Mouse (Mus musculus) CH12.LX (cell line): Measurements from ENCODE around the gene Snx8. TPM values are rescaled to one million over a fixed set of nuclear protein-coding genes. Genes with fewer than 3 reads are reported as not detected.

ENCODE experiments used
- DNase-seq: peaks from one replicate; pipeline ENCODE4 v3.0.0-alpha.2; 2013; ENCODE audit errors: extremely low read depth
- H3K27ac ChIP-seq: 2 replicates; pipeline ENCODE4 v1.5.1; 2012; ENCODE audit warnings: low read depth, mild to moderate bottlenecking, control low read depth, moderate library complexity; ENCODE audit not compliant: insufficient read depth
- H3K27me3 ChIP-seq: replicated peaks from 2 replicates; pipeline ENCODE3; 2012; ENCODE audit warnings: inconsistent platforms
- H3K36me3 ChIP-seq, 2 experiments: replicated peaks in 1 of 2; 2 replicates each; pipeline versions ENCODE3 to v1.6.1; 2012; ENCODE audit warnings: inconsistent platforms in 1 of 2, low read length in 1 of 2, mild to moderate bottlenecking in 1 of 2, mixed read lengths in 1 of 2, moderate library complexity in 1 of 2; ENCODE audit not compliant: control insufficient read depth in 1 of 2, insufficient read depth in 1 of 2
- H3K4me1 ChIP-seq, 2 experiments: 2 replicates each; pipeline ENCODE4 v1.6.1; 2012; ENCODE audit warnings: inconsistent platforms in 1 of 2, moderate library complexity in 1 of 2; ENCODE audit not compliant: insufficient read depth in 2 of 2, control insufficient read depth in 1 of 2
- H3K4me2 ChIP-seq: 2 replicates; pipeline ENCODE4 v1.6.1; 2012; ENCODE audit warnings: low read depth, mild to moderate bottlenecking, control low read depth; ENCODE audit not compliant: poor library complexity, insufficient read depth, severe bottlenecking
- H3K4me3 ChIP-seq, 3 experiments: fragments of 150-350 bp in 1 of 3; sonication (generic) in 1 of 3; replicated peaks in 1 of 3; 2 replicates each; pipeline versions ENCODE3 to v1.5.1; 2011 to 2012; ENCODE audit warnings: low read depth in 2 of 3, low read length in 2 of 3, mild to moderate bottlenecking in 2 of 3, moderate library complexity in 2 of 3, control low read depth in 1 of 3, improper control_type of control experiment in 1 of 3, inconsistent platforms in 1 of 3, mixed read lengths in 1 of 3; ENCODE audit not compliant: poor library complexity in 1 of 3
- H3K79me2 ChIP-seq: replicated peaks from 2 replicates; pipeline ENCODE4 v1.6.1; 2012; ENCODE audit warnings: mild to moderate bottlenecking, moderate library complexity; ENCODE audit not compliant: control insufficient read depth, poor library complexity, insufficient read depth, severe bottlenecking; ENCODE audit errors: extremely low read depth
- H3K9ac ChIP-seq: 2 replicates; pipeline ENCODE4 v1.6.1; 2012; ENCODE audit warnings: low read depth, mild to moderate bottlenecking, control low read depth, moderate library complexity; ENCODE audit not compliant: insufficient read depth
- H3K9me3 ChIP-seq: replicated peaks from 2 replicates; pipeline ENCODE3; 2012; ENCODE audit warnings: low read length, inconsistent platforms, mixed read lengths
- BHLHE40 ChIP-seq: IDR thresholded peaks from 2 replicates; pipeline ENCODE4 v1.6.1; 2011; ENCODE audit warnings: mild to moderate bottlenecking, low read depth, low read length, improper control_type of control experiment
- CHD1 ChIP-seq: IDR thresholded peaks from 2 replicates; pipeline ENCODE4 v1.6.1; 2012; ENCODE audit warnings: low read depth, low read length, improper control_type of control experiment, inconsistent platforms
- ELF1 ChIP-seq: IDR thresholded peaks from 2 replicates; pipeline ENCODE4 v1.6.1; 2014; ENCODE audit warnings: low read depth, mild to moderate bottlenecking, inconsistent platforms, low read length, improper control_type of control experiment
- EP300 ChIP-seq: IDR thresholded peaks from 2 replicates; pipeline ENCODE4 v1.6.1; 2011; ENCODE audit warnings: low read length, improper control_type of control experiment
- ETS1 ChIP-seq: conservative IDR thresholded peaks from 2 replicates; pipeline ENCODE4 v1.6.1; 2012; ENCODE audit warnings: low read depth, mild to moderate bottlenecking, inconsistent platforms, low read length, improper control_type of control experiment, moderate library complexity
- HCFC1 ChIP-seq: IDR thresholded peaks from 2 replicates; pipeline ENCODE4 v1.6.1; 2012; ENCODE audit warnings: low read depth, mild to moderate bottlenecking, inconsistent platforms, low read length, improper control_type of control experiment
- IRF4 ChIP-seq: IDR thresholded peaks from 2 replicates; pipeline ENCODE4 v1.6.1; 2014; ENCODE audit warnings: low read depth, mild to moderate bottlenecking, inconsistent platforms, low read length, improper control_type of control experiment
- KAT2A ChIP-seq: IDR thresholded peaks from 2 replicates; pipeline ENCODE4 v1.6.1; 2012; ENCODE audit warnings: low read length, improper control_type of control experiment, inconsistent platforms; ENCODE audit not compliant: insufficient replicate concordance
- MAFK ChIP-seq: IDR thresholded peaks from 2 replicates; pipeline ENCODE4 v1.6.1; 2011; ENCODE audit warnings: low read length, improper control_type of control experiment; ENCODE audit not compliant: insufficient replicate concordance
- MEF2A ChIP-seq: IDR thresholded peaks from 2 replicates; pipeline ENCODE4 v1.6.1; 2014; ENCODE audit warnings: low read depth, mild to moderate bottlenecking, inconsistent platforms, low read length, improper control_type of control experiment, borderline replicate concordance
- MXI1 ChIP-seq: IDR thresholded peaks from 2 replicates; pipeline ENCODE4 v1.6.1; 2011; ENCODE audit warnings: mild to moderate bottlenecking, low read depth, low read length, improper control_type of control experiment
- NELFE ChIP-seq: IDR thresholded peaks from 2 replicates; pipeline ENCODE4 v1.6.1; 2011; ENCODE audit warnings: low read depth, low read length, improper control_type of control experiment
- POLR2A ChIP-seq: IDR thresholded peaks from 2 replicates; pipeline ENCODE4 v1.6.1; 2011; ENCODE audit warnings: low read depth, mild to moderate bottlenecking, improper control_type of control experiment, low read length
- POLR2AphosphoS2 ChIP-seq: IDR thresholded peaks from 2 replicates; pipeline ENCODE4 v1.6.1; 2011; ENCODE audit warnings: low read depth, low read length, improper control_type of control experiment
- SIN3A ChIP-seq: IDR thresholded peaks from 2 replicates; pipeline ENCODE4 v1.6.1; 2012; ENCODE audit warnings: low read length, improper control_type of control experiment, inconsistent platforms
- SMC3 ChIP-seq: IDR thresholded peaks from 2 replicates; pipeline ENCODE4 v1.6.1; 2011; ENCODE audit warnings: low read depth, low read length, improper control_type of control experiment
- TBP ChIP-seq: conservative IDR thresholded peaks from 2 replicates; pipeline ENCODE4 v1.6.1; 2011; ENCODE audit warnings: low read depth, low read length, improper control_type of control experiment
- UBTF ChIP-seq: IDR thresholded peaks from 2 replicates; pipeline ENCODE4 v1.6.1; 2012; ENCODE audit warnings: low read depth, mild to moderate bottlenecking, inconsistent platforms, low read length, improper control_type of control experiment, moderate library complexity
- ZKSCAN1 ChIP-seq: IDR thresholded peaks from 2 replicates; pipeline ENCODE4 v1.6.1; 2012; ENCODE audit warnings: low read depth, inconsistent platforms, low read length, improper control_type of control experiment, borderline replicate concordance
- dilution Hi-C: fragments of 300-500 bp; cut with MboI; formaldehyde crosslinking; loops from 2 replicates; pipeline ENCODE4 v1.14.3; 2020; ENCODE audit warnings: low sequenced_read_pairs; ENCODE audit not compliant: extremely low pct_unique_long_range_greater_than_20kb, extremely low pct_ligation_motif_present
- in situ Hi-C: fragments of 300-500 bp; cut with MboI; formaldehyde crosslinking; loops from 3 replicates; pipeline ENCODE4 v1.14.3; 2019; ENCODE audit warnings: low sequenced_read_pairs, low pct_ligation_motif_present, low pct_unique_long_range_greater_than_20kb, mixed read lengths
- polyA plus RNA-seq: library from polyadenylated mRNA; unstranded; fragments of >175 nt; gene quantifications from 2 replicates; pipeline ENCODE4 v1.2.1, GENCODE M21; 2012; ENCODE audit warnings: low read depth; ENCODE audit not compliant: insufficient read length
- total RNA-seq, 2 experiments: library from RNA; depleted of rRNA; stranded (reverse); fragments of 300-350 nt in 1 of 2; fragments of >200 nt in 1 of 2; gene quantifications; 2 replicates each; pipeline ENCODE4 v1.2.3; 2012 to 2014

The Snx8 gene
- total and polyA plus RNA-seq, 3 experiments = 20.8 to 42.4 (median 34.6) TPM

- Histone ChIP-seq H3K4me2 (no peak overlapping the region), H3K4me3 (no peak overlapping the region), H3K9ac (no peak overlapping the region), H3K27me3 (no peaks in the 10 kb centered on the region), H3K27ac (no peak overlapping the region), H3K36me3 (peaks cover 74 to 91% of the 10 kb centered on the region in 2 experiments), H3K9me3 (no peaks in the 10 kb centered on the region), H3K4me1 (no peaks in the 10 kb centered on the region), H3K79me2 (no peaks in the 10 kb centered on the region)
- in situ Hi-C loops (no loop called here), dilution Hi-C loops (no loop called here)
- no peak for TF ChIP-seq ETS1
- no peak for DNase-seq
Observed at GRCm38 (mm10) chr5:140306016-140306415, 83.0 kb downstream of the Snx8 start.

DNA sequence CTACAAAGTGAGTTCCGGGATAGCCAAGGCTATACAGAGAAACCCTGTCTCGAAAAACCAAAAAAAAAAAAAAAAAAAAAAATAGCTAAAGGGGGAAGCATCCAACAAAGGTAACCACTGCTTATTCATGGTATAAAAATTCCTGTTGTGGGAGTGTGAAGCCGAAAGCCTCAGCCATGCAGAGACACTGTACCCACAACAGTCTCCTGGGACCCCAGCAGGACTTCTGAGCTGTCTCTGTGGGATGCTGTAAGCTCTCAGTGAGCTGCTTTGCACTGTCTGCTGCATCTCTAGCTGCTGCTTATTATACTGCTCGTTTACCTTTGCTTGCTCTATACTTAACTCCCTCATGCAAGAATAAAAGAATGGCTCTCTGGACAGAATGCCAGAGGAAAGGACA lies 90.8 kb downstream of the Snx8 start:
- H3K27me3 ChIP-seq = no peaks in the 10 kb centered on the region
- dilution Hi-C loops = no loop called here
- H3K36me3 ChIP-seq = peaks cover 58 to 84% of the 10 kb centered on the region in 2 experiments
- in situ Hi-C loops = loop anchor here (25.0 kb wide), 1 partner anchor 461 kb away; the partner anchor contains the start of genes Gm26938 and Psmg3
- no peak overlapping the region for H3K9ac ChIP-seq
- H3K4me3 ChIP-seq = no peak overlapping the region
- H3K4me1 ChIP-seq = no peaks in the 10 kb centered on the region
- no peak overlapping the region for H3K27ac ChIP-seq
- no peak for DNase-seq
- H3K9me3 ChIP-seq = no peaks in the 10 kb centered on the region
- no peak overlapping the region for H3K4me2 ChIP-seq
- no peaks in the 10 kb centered on the region for H3K79me2 ChIP-seq
- TF ChIP-seq SMC3 = no peak
- TF ChIP-seq POLR2A = no peak
- TF ChIP-seq POLR2AphosphoS2 = no peak
- TF ChIP-seq CHD1 = no peak
- TF ChIP-seq IRF4 = no peak
- no peak for TF ChIP-seq ELF1
- no peak for TF ChIP-seq BHLHE40
- TF ChIP-seq TBP = no peak
- no peak for TF ChIP-seq MAFK
- no peak for TF ChIP-seq MXI1
- TF ChIP-seq HCFC1 = no peak
- TF ChIP-seq MEF2A = no peak
- TF ChIP-seq ETS1 = no peak
- TF ChIP-seq UBTF = no peak
- TF ChIP-seq ZKSCAN1 = no peak
- TF ChIP-seq SIN3A = no peak
- TF ChIP-seq EP300 = no peak
- TF ChIP-seq NELFE = no peak
- no peak for TF ChIP-seq KAT2A
- TF ChIP-seq, all 38 proteins: peak for 0
